Comparison of ENCODE assay signal across 23 mouse cellular contexts in the genomic region with DNA sequence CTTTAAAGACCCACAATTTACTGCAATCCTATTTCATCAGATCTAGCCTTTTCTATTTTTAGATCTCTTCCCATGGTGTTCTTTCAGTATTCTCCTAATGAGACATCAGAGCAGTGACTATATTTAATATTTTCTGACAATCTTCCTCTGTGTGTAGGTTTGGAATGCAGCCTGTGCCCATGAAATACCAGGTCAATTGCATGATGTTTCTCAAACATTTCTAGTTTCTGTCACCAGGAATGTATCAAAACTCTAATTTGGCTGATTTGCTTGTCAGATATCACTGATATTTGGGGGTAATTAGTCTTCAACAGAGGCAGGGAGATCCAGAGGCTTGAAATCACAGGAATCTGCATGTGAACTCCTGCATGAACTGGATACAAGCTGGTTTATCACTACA.
A peak's percentile ranks its signal among the peaks of the same experiment; 100 is the strongest.
DNase-seq lines count a peak whose midpoint lies in the region; ATAC-seq and TF ChIP-seq lines count a peak whose summit lies in the region.
"Had no signal": no experiment of that assay in that cellular context is flagged by ENCODE, and none has a peak within 500 bp of the region (broad histone marks: within the 10 kb centered on the region; RNA-seq: fewer than 3 reads in every experiment).

No protein-coding gene starts in this region.

- H3K27me3 ChIP-seq in kidney, postnatal 0 days (ENCODE audit: insufficient read depth, low read length): no peaks in the 10 kb centered on the region
- H3K27me3 ChIP-seq: CH12.LX, Patski had no signal

- no peak overlapping the region for H3K4me2 ChIP-seq in kidney, postnatal 0 days (ENCODE audit: low read length)

- no peaks in the 10 kb centered on the region for H3K9me3 ChIP-seq in kidney, postnatal 0 days (replicated peaks; ENCODE audit: low read length)
- H3K9me3 ChIP-seq: G1E had no signal

- no peaks in the 10 kb centered on the region for H3K4me1 ChIP-seq in kidney, postnatal 0 days (replicated peaks; ENCODE audit: insufficient read depth, low read length)

- no peak for ATAC-seq in kidney, postnatal 0 days (replicated peaks; ENCODE audit: low FRiP score, low read depth)
- ATAC-seq: activated CD4-positive, CD25-positive, alpha-beta regulatory T cell, adult 4 months; CD4-positive, CD25-positive, alpha-beta regulatory T cell, adult 4 months; Patski had no signal

- H3K36me3 ChIP-seq in kidney, postnatal 0 days (ENCODE audit: insufficient read depth, low read length): no peaks in the 10 kb centered on the region
- H3K36me3 ChIP-seq: G1E had no signal

- DNase-seq in kidney, postnatal 0 days (ENCODE audit: low spot score): peak; percentile 37
- no peak for DNase-seq in kidney, postnatal 10 days
- DNase-seq in Muller cell, postnatal 12 days (ENCODE audit: inconsistent ontology term): peak; percentile 94
- DNase-seq in retina, embryonic 14.5 days (ENCODE audit: low spot score): peak; percentile 40
- peak; percentile 51 for DNase-seq in retina, postnatal 1 day
- no peak for DNase-seq in spleen, postnatal 36 days (ENCODE audit: low spot score in 2 of 2)
- no peak for DNase-seq in B cell, adult 2 months
- no peak for DNase-seq in adrenal gland, postnatal 36 days
- DNase-seq: adrenal gland, adult 2 months; adrenal gland, adult 8-10 months; adrenal gland, postnatal 10 days; adrenal gland, postnatal 14 days; adrenal gland, postnatal 25 days; cerebellum, adult 11 months; cerebellum, adult 11-12 months; cerebellum, adult 18-20 months; cerebellum, adult 2 months; cerebellum, adult 8-10 months had no signal

- H3K4me3 ChIP-seq in kidney, postnatal 0 days (replicated peaks; ENCODE audit: low read depth, low read length): no peak overlapping the region

- TF ChIP-seq CTCF in kidney, postnatal 0 days (IDR thresholded peaks at IDR 0.05; ENCODE audit: low read depth): no peak

- no peak overlapping the region for H3K9ac ChIP-seq in kidney, postnatal 0 days (ENCODE audit: low read depth, low read length)

- H3K27ac ChIP-seq in kidney, postnatal 0 days: no peak overlapping the region

Comparison
In these comparisons a context has a peak if more than half of its experiments do, and no peak if none do; other contexts are left out.
1. DNase-seq: peak in kidney, postnatal 0 days (single experiment), Muller cell, postnatal 12 days (single experiment), retina, embryonic 14.5 days (single experiment) and retina, postnatal 1 day (single experiment); none in kidney, postnatal 10 days (single experiment), spleen, postnatal 36 days (0 of 2), B cell, adult 2 months (0 of 2) and adrenal gland, postnatal 36 days (0 of 2).